Mouse (Mus musculus) left cerebral cortex, postnatal 36 days (tissue): ENCODE data around the gene Samhd1. TPM values are rescaled to one million over a fixed set of nuclear protein-coding genes. Genes with fewer than 3 reads are reported as not detected.
A peak's percentile ranks its signal among the peaks of the same experiment; 100 is the strongest.

Experiments
- DNase-seq, 2 experiments: peaks; one replicate each; pipeline ENCODE4 v3.0.0; 2021 to 2022; ENCODE audit warnings: low spot score in 2 of 2, mixed read lengths in 1 of 2
- intact Hi-C: fragments of 180-260 bp; cut with DNase I; formaldehyde crosslinking; loops from one replicate; pipeline ENCODE4 v1.15.1; 2025
- total RNA-seq, 2 experiments: library from RNA; stranded (reverse); gene quantifications; 2 replicates each; pipeline ENCODE4 v1.2.3; 2021

Gene Samhd1
- total RNA-seq, 2 experiments from 2014 or later = 10.3 to 12.7 TPM

DNA sequence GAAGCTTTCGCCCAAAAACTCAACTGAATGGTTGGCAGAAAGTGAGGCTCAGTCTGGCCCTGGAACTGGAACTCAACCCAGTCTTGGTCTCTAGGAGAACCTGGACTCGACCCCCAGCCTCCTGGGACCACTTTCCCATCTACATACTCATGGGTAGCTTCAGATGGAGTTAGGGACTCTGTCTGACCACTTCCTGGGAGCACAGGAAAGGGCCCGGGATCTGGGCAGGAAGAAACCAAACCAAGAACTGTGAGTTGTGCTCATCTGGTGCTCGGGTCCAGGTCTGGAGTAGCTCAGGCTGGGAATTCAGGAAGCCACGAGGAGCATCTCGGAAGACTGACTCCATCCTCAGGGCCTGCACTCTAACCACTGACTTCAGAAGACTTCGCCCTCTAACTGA is 58.5 kb downstream of the Samhd1 start:
- no peak for DNase-seq
- intact Hi-C loops = no loop called here

- DNase-seq = no peak
- intact Hi-C loops = no loop called here
Measured at GRCm38 (mm10) chr2:157075685-157076084, 59.4 kb downstream of the Samhd1 start.

DNA sequence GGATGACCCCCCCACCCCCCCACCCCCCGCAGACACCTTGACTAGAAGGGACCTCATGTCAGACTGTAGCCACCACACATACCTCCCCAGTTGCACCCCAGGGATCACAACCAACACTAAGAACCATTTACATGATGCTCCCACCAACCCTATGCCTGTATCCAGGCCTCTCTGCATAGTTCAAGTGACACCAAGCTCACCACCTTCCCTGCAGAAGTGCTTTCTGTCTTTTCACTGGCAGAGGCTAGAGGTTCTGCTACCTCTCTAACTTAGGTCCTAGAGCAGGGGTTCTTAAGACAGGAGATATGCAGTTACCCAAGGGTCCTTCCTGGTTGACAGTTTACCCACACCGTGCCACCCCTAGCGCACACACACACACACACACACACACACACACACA is 59.8 kb downstream of the Samhd1 start:
- intact Hi-C loops = no loop called here
- DNase-seq = no peak

GRCm38 (mm10) chr2:157074772-157075171 is 60.3 kb downstream of the Samhd1 start:
- intact Hi-C loops = no loop called here
- no peak for DNase-seq

DNA sequence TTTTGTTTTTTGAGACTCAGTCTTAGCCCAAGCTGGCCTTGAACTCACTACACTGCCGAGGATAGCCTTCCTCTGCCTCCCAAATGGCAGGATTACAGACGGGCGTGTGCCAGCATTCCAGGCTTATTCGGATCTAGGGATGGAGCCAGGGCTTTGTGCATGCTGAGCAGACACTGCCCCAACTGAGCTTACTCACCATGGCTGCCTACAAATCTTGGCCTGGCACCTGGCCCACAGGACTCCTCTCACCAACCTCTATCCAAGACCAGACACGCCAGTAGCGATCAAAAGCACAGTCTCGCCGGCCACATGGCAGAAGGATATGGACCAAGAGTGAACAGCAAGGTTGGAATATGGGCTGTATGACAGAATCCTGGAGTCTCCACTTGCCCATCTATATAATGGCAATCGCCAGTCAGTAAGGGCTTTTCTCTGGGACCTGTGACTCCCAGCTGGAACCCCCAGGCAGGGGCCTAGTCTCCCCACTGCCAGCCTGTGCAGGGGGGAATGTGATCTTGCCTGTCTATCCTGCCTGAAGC is 60.8 kb downstream of the Samhd1 start:
- intact Hi-C loops = no loop called here
- DNase-seq = no peak

GRCm38 (mm10) chr2:157073378-157074052 is 61.5 kb downstream of the Samhd1 start:
- intact Hi-C loops = no loop called here
- no peak for DNase-seq

GRCm38 (mm10) chr2:157072316-157072990 is 62.6 kb downstream of the Samhd1 start:
- no peak for DNase-seq
- intact Hi-C loops = no loop called here

DNA sequence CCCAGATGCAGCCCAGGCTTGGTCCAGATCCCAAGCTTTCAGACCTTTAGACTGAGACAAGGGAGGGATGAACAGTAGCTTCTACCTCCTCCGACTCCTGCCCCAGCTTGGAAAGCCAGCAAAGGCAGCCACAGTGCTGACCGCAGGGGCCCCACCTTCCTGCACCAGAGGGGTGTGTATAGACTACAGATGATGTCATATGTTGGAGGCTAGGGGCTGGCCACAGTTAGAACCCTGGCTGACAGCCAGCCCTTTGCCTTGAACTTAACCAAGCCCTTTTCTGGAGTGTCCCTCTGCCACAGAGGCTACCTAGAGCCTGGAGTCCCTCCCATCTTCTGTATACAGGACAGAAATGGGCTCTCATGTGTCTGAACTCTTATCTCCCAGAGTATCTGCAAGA is 63.5 kb downstream of the Samhd1 start:
- intact Hi-C loops = no loop called here

GRCm38 (mm10) chr2:157070365-157070764 is 64.7 kb downstream of the Samhd1 start:
- no peak for DNase-seq
- intact Hi-C loops = no loop called here

More for the DNA sequence above, 63.5 kb downstream of the Samhd1 start:
- DNase-seq = no peak

- DNase-seq = no peak
- intact Hi-C loops = no loop called here
Measured at GRCm38 (mm10) chr2:157069755-157070315, 65.2 kb downstream of the Samhd1 start.

DNA sequence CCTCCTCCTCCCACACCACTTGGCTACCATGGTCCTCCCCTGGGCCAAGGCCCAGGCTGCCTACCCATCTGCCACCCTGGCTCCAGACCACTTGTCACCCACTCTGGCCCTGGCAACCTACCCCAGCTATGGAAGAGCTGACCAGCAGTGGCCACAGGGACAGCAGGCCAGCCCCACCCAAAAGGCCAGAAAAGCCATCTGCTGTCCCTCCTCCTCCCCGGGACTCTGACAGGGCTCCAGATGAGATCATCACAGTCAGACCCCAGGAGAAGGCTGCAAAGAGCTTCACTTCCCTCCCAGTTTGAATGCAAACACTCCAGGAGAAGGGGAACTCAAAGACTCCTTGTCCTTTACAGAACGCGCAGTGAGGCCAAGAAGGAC is 65.7 kb downstream of the Samhd1 start:
- intact Hi-C loops = no loop called here
- DNase-seq = no peak

DNA sequence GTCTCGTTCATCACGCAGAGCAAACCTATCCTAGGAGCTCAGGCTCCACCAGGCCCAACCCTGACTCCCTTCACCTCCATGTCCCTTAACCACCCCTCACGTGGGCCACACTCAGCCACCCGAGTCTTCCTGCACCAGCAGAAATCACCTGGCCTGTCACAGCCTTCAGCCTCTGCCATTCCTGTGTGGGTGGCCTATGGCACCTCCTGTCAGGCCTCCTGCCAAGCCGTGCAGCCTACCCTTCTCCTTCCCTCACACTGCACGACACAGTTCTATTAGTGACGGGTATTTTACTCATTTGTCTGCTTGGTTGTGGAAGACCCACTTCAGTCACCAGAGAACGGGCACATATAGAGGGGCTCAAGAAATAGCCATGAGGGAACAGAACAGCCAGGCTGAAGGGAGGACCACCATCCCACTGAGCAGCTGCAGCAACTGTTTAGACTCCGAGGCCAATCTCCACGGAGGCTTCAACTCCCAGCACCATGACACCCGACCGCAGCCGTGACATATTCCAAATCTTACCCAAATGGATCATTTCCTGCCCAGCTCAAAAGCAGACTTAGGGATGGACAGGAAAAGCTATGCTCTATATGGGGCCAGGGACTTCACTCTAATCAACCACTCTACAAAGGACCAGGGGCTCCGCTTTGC is 66.2 kb downstream of the Samhd1 start:
- intact Hi-C loops = no loop called here
- DNase-seq = no peak

DNA sequence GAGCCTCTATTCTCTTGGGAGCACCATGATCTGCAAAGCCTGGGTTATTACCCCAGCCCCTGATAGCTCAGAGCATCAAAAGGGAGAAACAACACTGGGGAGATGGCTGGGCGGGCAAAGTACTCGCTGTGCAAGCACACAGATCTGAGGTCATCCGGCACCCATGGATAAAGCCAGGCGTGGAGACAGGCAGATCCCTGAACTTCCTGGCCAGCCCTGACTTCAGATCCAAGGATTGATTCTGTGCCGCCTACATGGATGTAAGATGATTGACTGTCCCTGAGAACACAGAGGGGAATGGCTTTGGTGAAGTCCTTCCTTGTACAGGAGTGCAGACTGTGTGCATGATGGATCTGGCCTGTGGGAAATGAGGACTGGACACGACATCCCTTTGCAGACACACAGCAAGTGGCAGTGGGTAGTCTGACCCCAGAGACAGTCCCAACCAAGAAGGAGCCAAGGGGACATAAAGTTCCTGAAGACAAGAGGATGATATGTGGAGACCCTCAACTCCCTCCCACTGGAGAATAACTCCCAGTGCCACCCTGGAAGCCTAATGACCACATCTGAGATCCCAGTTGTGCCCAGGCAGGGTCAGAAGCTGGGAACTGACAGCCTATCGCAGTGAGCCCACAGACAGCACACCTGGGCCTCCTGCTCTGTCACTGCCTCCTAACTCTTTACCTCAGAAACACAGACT is 68.2 kb downstream of the Samhd1 start:
- intact Hi-C loops = no loop called here
- no peak for DNase-seq

- intact Hi-C loops = no loop called here
Measured at GRCm38 (mm10) chr2:157065879-157066226, 69.2 kb downstream of the Samhd1 start.

DNA sequence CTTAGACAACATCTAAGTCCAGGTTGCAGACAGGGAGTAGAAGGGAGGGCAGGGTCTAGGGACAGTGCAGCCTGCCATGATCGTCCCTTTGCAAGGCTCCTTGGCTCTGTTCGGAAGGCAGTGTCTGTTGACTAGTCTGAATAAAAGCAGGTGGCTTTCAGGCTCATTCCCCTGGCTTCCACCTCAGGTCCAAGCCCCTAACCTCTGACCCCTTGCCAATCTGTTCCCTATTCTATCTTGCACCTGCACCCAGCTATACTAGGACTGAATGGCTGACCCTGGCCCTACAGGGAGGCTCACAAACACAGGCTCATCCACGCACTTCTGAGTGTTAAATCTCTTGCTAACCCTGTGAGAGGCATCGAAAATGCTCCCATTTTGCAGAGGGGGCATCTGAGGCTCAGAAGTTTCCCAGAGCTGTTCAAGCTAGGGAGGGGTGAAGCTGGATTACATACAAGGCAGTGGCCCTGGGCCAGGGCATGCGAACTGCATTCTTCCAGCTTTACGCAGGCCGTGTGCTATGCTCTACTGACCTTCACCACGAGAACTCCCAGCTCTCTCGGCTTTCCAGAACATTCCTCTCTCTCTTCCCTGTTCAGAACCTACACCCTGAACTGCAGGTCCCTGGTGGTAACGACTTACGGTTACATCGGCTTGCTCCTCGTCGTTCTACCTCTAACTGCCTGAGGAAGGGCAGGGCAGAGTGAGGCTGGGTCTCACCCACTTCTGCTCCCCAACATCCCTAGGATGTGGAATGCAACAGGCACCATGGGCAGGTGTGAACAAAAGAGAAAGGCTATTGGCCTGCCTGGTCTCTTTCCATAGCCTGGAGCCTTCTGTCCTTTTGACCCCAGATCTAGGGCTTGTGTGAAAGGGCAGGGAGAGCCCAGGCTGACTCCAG is 69.8 kb downstream of the Samhd1 start:
- DNase-seq = no peak
- intact Hi-C loops = no loop called here

More at GRCm38 (mm10) chr2:157065879-157066226, 69.2 kb downstream of the Samhd1 start:
- DNase-seq = no peak

- intact Hi-C loops = no loop called here
- no peak for DNase-seq
Measured at GRCm38 (mm10) chr2:157064136-157064535, 70.9 kb downstream of the Samhd1 start.

DNA sequence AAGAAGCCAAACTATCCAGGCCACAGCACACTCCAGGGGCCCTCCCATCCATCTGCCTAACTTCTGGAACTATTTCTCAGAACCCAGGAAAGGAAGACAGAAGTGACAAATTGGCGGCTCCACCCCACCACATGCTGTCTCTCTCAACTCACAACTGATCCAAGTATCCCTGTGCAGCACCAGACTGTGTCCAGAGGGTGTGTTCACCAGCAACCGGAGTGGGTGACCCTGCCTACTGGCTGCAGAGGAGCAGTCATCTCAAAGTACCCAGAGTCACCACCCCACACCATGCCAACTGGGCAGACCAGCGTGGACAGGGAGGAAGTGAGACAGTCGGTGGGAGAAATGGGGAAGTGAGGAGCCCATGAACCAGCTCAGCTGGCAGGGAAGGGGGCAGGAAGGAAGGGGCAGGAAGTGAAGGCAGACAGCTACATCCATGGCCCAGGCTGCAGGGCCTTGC is 71.8 kb downstream of the Samhd1 start:
- DNase-seq = peak in 1 of 2 experiments; percentile 33
- intact Hi-C loops = no loop called here

GRCm38 (mm10) chr2:157060557-157061305 is 74.3 kb downstream of the Samhd1 start:
- no peak for DNase-seq
- intact Hi-C loops = no loop called here
